Mouse (Mus musculus): ENCODE results near the gene Nutf2. TPM values are rescaled to one million over a fixed set of nuclear protein-coding genes. Genes with fewer than 3 reads are reported as not detected.

The Nutf2 gene
- polyA plus RNA-seq, 1 experiment, result 61.6 TPM

GRCm38 (mm10) chr8:105854715-105855216 lies 5.6 kb upstream of the Nutf2 start, which contains the start of gene Thap11:
Gene Thap11 (plus strand): TSS chr8:105855132.
- under 1% methylated on average over 43 of the region's 43 CpGs for WGBS
- Histone ChIP-seq H3K4me3 (ENCODE audit: insufficient read depth, low read depth, low read length) (peak within 1 kb of the TSS; percentile 63), H3K27ac (ENCODE audit: insufficient read depth, low read depth, low read length) (peak within 1 kb of the TSS; percentile 89), H3K4me1 (ENCODE audit: control insufficient read depth, insufficient read depth, low read length) (peaks cover 8% of the 10 kb centered on the region; the same call in 1 of the 2 replicates), H3K27me3 (replicated peaks; ENCODE audit: control insufficient read depth, insufficient read depth, low read length) (no peaks in the 10 kb centered on the region), H3K36me3 (ENCODE audit: control insufficient read depth, insufficient read depth, low read length) (no peaks in the 10 kb centered on the region)
- peak; percentile 96 for DNase-seq
- TF ChIP-seq CTCF (conservative IDR thresholded peaks at IDR 0.05; ENCODE audit: insufficient read depth, insufficient read length, low read depth, low read length) (peak; percentile 82), POLR2A (IDR thresholded peaks at IDR 0.05; ENCODE audit: low read depth, low read length) (no peak)

GRCm38 (mm10) chr8:105855248-105856167 lies 4.9 kb upstream of the Nutf2 start:
- no peaks in the 10 kb centered on the region for H3K36me3 ChIP-seq (ENCODE audit: control insufficient read depth, insufficient read depth, low read length)
- WGBS, result under 1% methylated on average over 71 of the region's 71 CpGs
- H3K4me1 ChIP-seq (ENCODE audit: control insufficient read depth, insufficient read depth, low read length), result peaks cover 8% of the 10 kb centered on the region; the same call in 1 of the 2 replicates
- no peak for TF ChIP-seq POLR2A (IDR thresholded peaks at IDR 0.05; ENCODE audit: low read depth, low read length)
- TF ChIP-seq CTCF (conservative IDR thresholded peaks at IDR 0.05; ENCODE audit: insufficient read depth, insufficient read length, low read depth, low read length), result no peak
- DNase-seq, result no peak
- no peaks in the 10 kb centered on the region for H3K27me3 ChIP-seq (replicated peaks; ENCODE audit: control insufficient read depth, insufficient read depth, low read length)
- peak overlapping the region; percentile 89 for H3K27ac ChIP-seq (ENCODE audit: insufficient read depth, low read depth, low read length)
- peak overlapping the region; percentile 63 for H3K4me3 ChIP-seq (ENCODE audit: insufficient read depth, low read depth, low read length)

GRCm38 (mm10) chr8:105856168-105856835 lies 4.1 kb upstream of the Nutf2 start:
- peaks cover 11% of the 10 kb centered on the region; the same call in 1 of the 2 replicates for H3K4me1 ChIP-seq (ENCODE audit: control insufficient read depth, insufficient read depth, low read length)
- no peaks in the 10 kb centered on the region for H3K27me3 ChIP-seq (replicated peaks; ENCODE audit: control insufficient read depth, insufficient read depth, low read length)
- DNase-seq, result no peak
- H3K4me3 ChIP-seq (ENCODE audit: insufficient read depth, low read depth, low read length), result peak overlapping the region; percentile 63
- 13% methylated on average over 15 of the region's 15 CpGs for WGBS
- H3K36me3 ChIP-seq (ENCODE audit: control insufficient read depth, insufficient read depth, low read length), result no peaks in the 10 kb centered on the region
- no peak overlapping the region for H3K27ac ChIP-seq (ENCODE audit: insufficient read depth, low read depth, low read length)
- TF ChIP-seq CTCF (conservative IDR thresholded peaks at IDR 0.05; ENCODE audit: insufficient read depth, insufficient read length, low read depth, low read length), result no peak
- TF ChIP-seq POLR2A (IDR thresholded peaks at IDR 0.05; ENCODE audit: low read depth, low read length), result no peak

GRCm38 (mm10) chr8:105858495-105858894 lies 1.9 kb upstream of the Nutf2 start:
- DNase-seq, result no peak
- Histone ChIP-seq H3K27ac (ENCODE audit: insufficient read depth, low read depth, low read length) (no peak overlapping the region), H3K36me3 (ENCODE audit: control insufficient read depth, insufficient read depth, low read length) (no peaks in the 10 kb centered on the region), H3K4me3 (ENCODE audit: insufficient read depth, low read depth, low read length) (no peak overlapping the region), H3K27me3 (replicated peaks; ENCODE audit: control insufficient read depth, insufficient read depth, low read length) (no peaks in the 10 kb centered on the region), H3K4me1 (ENCODE audit: control insufficient read depth, insufficient read depth, low read length) (peaks cover 18% of the 10 kb centered on the region; the same call in 1 of the 2 replicates)
- TF ChIP-seq POLR2A (IDR thresholded peaks at IDR 0.05; ENCODE audit: low read depth, low read length), result no peak
- TF ChIP-seq CTCF (conservative IDR thresholded peaks at IDR 0.05; ENCODE audit: insufficient read depth, insufficient read length, low read depth, low read length), result no peak
- WGBS, result 85% methylated on average over 5 of the region's 5 CpGs

GRCm38 (mm10) chr8:105859314-105859713 lies 1.1 kb upstream of the Nutf2 start:
- Histone ChIP-seq H3K4me3 (ENCODE audit: insufficient read depth, low read depth, low read length) (no peak overlapping the region), H3K27ac (ENCODE audit: insufficient read depth, low read depth, low read length) (no peak overlapping the region), H3K27me3 (replicated peaks; ENCODE audit: control insufficient read depth, insufficient read depth, low read length) (no peaks in the 10 kb centered on the region), H3K36me3 (ENCODE audit: control insufficient read depth, insufficient read depth, low read length) (no peaks in the 10 kb centered on the region), H3K4me1 (ENCODE audit: control insufficient read depth, insufficient read depth, low read length) (peaks cover 18% of the 10 kb centered on the region; the same call in 1 of the 2 replicates)
- WGBS, result 77% methylated on average over 5 of the region's 5 CpGs
- TF ChIP-seq CTCF (conservative IDR thresholded peaks at IDR 0.05; ENCODE audit: insufficient read depth, insufficient read length, low read depth, low read length), result no peak
- DNase-seq, result no peak

GRCm38 (mm10) chr8:105861951-105862350 lies 1.6 kb downstream of the Nutf2 start:
- H3K4me1 ChIP-seq (ENCODE audit: control insufficient read depth, insufficient read depth, low read length), result peaks cover 10% of the 10 kb centered on the region; the same call in 1 of the 2 replicates
- 6% methylated on average over 1 of the region's 1 CpGs for WGBS
- H3K4me3 ChIP-seq (ENCODE audit: insufficient read depth, low read depth, low read length), result no peak overlapping the region
- H3K27ac ChIP-seq (ENCODE audit: insufficient read depth, low read depth, low read length), result no peak overlapping the region
- peak; percentile 13 for DNase-seq
- TF ChIP-seq CTCF (conservative IDR thresholded peaks at IDR 0.05; ENCODE audit: insufficient read depth, insufficient read length, low read depth, low read length) (no peak), POLR2A (IDR thresholded peaks at IDR 0.05; ENCODE audit: low read depth, low read length) (no peak)
- H3K27me3 ChIP-seq (replicated peaks; ENCODE audit: control insufficient read depth, insufficient read depth, low read length), result no peaks in the 10 kb centered on the region
- H3K36me3 ChIP-seq (ENCODE audit: control insufficient read depth, insufficient read depth, low read length), result no peaks in the 10 kb centered on the region
